Mouse (Mus musculus): Measurements from ENCODE around the gene Arih1.

Gene Arih1

GRCm38 (mm10) chr9:59486549-59487065, at the start of gene Arih1:
Gene Arih1, minus strand, starts transcription at chr9:59486618.
- DNase-seq (ENCODE audit: low read depth, low spot score): peak; percentile 98

GRCm38 (mm10) chr9:59533889-59534288, 47.5 kb upstream of the Arih1 start:
- no peak for DNase-seq (ENCODE audit: low read depth, low spot score)

DNA sequence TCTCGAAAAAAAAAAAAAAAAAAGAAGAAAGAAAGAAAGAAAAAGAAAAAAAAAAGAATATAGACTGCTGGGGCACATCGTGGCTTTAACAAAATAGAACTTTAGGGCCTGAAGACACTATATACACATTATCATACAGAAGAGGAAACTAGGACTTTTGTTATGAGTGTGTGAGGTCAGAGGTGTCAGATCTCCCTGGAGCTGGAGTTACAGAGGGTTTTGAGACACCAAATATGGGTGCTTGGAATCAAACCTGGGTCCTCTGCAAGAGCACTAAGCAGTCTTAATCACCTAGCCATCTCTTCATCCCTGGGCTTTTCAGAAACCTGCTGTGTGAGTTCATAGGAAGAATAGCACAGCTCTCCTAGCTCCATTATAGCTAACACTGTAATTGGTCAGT, 47.0 kb upstream of the Arih1 start:
- no peak for DNase-seq (ENCODE audit: low read depth, low spot score)

- DNase-seq (ENCODE audit: low read depth, low spot score): peak; percentile 70
Observed at GRCm38 (mm10) chr9:59531645-59532044, 45.2 kb upstream of the Arih1 start.

DNA sequence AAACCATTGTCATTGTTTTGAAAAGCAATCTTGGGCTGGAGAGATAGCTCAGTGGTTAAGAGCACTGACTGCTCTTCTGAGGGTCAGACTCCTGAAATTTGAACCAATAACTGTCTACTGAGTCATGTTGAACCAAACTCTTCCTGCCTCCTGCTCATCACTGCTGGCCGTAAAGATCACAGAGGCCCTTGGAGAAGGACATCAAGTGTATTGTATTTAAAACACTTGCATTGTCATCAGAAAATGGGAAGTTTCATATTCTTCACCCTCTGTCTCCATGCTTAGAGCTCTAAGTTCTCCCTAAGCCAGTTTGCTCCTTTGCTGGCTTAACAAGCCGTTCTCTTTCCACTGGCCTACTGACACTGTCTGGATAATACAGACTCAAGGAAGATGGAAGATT, 41.9 kb upstream of the Arih1 start:
- no peak for DNase-seq (ENCODE audit: low read depth, low spot score)

DNA sequence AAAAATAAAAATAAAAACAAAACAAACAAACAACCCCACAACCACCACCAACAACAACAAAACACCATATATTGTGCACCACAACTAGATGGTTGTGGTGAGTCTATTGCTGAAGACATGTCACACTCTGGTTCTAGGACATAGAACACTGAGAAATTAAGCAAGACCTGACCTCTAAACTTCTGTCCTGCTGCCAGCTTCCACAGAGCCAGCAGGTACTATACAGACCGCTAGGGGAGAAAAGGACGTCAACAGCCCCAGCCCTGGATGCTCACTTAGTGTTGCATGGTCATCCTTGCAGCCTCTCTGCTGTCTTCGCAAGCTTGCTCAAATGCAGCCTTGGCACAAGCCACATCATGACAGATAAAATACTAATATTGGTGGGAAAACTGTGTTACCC, 41.2 kb upstream of the Arih1 start:
- DNase-seq (ENCODE audit: low read depth, low spot score): no peak

DNA sequence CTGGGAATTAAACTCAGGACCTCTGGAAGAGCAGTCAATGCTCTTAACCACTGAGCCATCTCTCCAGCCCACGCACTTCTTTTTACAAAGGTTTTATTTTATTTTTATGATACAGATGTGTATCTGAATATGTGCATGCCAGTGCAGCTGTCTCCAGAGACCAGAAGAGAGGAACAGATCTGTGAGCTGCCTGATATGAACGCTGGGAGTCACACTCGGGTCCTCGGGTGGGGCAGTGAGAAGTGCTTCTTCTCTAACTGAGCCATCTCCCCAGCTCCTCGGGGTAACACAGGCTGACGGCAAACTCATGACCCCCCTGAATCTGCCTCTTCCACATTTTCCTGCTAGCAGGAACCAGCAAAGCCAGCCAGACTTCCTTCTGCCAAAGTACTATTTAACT, 40.3 kb upstream of the Arih1 start:
- DNase-seq (ENCODE audit: low read depth, low spot score): no peak

GRCm38 (mm10) chr9:59522906-59523305, 36.5 kb upstream of the Arih1 start:
- DNase-seq (ENCODE audit: low read depth, low spot score): no peak

DNA sequence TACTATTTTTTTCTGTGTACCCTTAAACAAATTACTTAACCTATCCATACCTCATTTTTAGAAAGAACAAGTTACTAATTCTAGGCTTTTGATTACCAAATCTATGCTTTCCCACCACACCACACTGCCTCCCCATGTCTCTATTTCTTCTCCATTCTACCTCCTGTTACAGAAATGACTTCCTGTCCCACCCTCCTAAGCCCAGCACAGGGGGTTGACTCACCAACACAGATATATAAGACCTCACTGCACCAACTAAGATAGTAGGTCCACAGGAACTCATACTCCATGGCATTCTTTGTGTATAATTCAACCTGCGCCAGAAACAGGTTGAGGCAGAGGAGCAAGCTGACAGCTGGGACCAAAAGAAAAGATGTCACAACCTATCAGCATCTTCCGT, 33.0 kb upstream of the Arih1 start:
- no peak for DNase-seq (ENCODE audit: low read depth, low spot score)

DNA sequence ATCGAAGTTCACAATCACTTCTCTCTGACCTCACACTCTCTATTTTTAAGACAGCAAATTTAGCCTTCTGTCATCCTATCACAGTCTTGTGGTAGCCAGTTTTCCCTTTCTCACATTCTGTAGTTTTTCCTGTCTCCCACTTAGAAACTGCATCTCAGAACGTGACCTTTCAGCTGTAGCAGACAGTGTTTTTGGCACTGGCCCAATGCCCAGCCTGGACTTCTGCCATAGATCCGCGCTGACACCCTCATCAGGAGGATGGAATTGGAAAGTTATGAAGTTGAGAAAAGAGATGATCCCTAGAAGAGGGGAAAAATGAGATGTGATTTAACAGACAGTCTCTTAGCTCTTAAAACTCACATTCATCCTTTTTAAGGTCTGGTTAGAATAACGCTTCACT, 32.6 kb upstream of the Arih1 start:
- DNase-seq (ENCODE audit: low read depth, low spot score): no peak

- DNase-seq (ENCODE audit: low read depth, low spot score): peak; percentile 38
Observed at GRCm38 (mm10) chr9:59517127-59517526, 30.7 kb upstream of the Arih1 start.

- DNase-seq (ENCODE audit: low read depth, low spot score): no peak
Observed at GRCm38 (mm10) chr9:59515069-59515468, 28.7 kb upstream of the Arih1 start.

DNA sequence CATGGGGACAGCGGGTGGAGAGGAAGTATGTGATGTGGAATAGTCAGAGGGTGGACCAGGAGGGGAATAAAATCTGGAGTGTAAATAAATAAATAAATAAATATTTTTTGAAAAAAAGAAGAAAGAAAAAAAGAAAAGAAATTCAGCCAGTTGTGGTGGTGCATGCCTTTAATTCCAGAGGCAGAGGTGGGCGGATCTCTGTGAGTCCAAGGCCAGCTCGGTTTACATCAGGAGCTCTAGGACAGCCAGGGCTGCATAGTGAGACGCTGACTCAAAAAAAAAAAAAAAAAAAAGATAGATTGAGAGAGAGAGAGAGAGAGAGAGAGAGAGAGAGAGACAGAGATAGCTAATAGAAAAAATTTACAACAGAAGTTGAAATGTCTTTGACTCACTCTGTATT, 26.0 kb upstream of the Arih1 start:
- no peak for DNase-seq (ENCODE audit: low read depth, low spot score)

DNA sequence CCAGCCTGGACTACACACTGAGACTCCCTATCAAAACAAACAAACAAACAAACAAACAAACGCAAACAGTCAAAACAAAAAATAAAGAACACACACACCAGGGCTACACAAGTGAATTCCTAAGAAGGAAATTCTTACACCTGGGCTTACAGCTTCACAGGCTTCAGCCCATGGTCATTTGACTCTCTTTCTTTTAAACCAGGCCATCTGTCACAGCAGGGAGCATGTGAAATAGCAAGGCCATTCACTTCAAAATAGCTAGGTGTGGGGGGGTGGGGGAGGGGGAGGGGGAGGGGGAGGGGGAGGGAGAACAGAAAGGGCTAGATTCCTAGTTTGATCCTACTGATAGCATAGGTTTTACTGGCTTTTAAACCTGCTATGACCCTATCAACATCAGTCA, 21.7 kb upstream of the Arih1 start:
- DNase-seq (ENCODE audit: low read depth, low spot score): peak; percentile 56

GRCm38 (mm10) chr9:59487331-59487730, 913 bp upstream of the Arih1 start:
- DNase-seq (ENCODE audit: low read depth, low spot score): no peak

- no peak for DNase-seq (ENCODE audit: low read depth, low spot score)
Observed at GRCm38 (mm10) chr9:59486076-59486518, 321 bp downstream of the Arih1 start.

DNA sequence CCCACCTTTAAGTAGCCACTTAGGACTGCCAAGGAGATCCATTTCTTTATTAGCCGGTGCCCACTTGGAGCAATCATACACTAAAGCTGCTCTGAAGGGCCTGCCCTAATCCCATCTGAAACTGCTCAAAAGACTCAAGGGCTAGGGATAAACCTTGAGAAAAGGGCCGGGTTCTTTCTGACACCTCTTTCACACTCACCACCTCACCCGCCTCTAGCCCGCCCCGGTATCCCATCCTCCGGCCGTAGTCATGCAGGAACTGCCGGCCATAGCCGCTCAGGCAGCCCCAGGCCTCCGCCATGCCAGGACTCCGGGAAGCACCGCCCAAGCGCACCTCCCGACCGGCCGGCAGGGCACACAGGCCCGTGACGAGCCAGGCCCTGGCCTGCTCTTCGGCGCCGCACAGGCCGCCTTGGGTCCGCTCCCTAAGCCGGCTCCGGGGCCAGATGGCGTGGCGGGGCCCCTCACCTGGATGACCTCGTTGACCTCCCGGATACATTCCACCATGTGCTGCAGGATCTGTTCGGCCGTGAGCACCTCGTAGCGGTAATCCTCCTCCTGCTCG, 825 bp downstream of the Arih1 start:
- peak; percentile 30 for DNase-seq (ENCODE audit: low read depth, low spot score)

DNA sequence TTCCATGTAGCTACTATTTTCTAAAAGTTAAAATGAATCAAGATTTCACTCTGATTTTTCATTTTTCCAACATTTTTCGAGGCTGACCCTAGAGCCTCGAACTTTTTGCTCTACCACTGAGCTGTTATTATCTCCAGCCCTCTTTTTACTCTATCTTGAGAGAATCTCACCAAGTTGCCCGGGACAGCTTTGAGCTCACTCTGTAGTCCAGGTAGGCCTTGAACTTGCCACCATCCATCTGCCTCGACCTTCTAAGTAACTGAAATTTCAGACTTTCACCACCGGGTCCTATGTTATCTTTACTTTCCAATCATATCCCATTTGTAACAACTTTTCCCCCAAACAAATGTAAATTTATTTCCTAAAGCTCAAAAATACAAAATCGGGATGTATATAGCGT, 1.7 kb downstream of the Arih1 start:
- DNase-seq (ENCODE audit: low read depth, low spot score): no peak

DNA sequence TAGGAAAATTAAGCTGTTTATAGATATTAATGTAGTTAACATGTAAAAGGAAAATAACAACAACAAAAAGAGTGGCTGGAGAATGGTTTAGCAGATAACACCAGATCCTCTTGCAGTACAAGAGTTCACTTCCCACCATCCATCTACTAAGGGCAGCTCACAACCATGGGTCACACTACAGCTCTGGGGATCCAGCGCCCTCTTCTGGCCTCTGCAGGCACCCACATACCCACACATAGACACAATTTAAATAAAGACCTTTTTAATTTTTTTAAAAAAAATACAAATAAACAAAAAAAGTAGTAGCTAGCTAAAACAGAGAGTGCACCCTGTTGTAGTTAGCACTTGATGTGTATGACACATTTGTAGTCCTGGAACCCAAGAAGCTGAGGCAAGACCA, 4.0 kb downstream of the Arih1 start:
- DNase-seq (ENCODE audit: low read depth, low spot score): peak; percentile 79

DNA sequence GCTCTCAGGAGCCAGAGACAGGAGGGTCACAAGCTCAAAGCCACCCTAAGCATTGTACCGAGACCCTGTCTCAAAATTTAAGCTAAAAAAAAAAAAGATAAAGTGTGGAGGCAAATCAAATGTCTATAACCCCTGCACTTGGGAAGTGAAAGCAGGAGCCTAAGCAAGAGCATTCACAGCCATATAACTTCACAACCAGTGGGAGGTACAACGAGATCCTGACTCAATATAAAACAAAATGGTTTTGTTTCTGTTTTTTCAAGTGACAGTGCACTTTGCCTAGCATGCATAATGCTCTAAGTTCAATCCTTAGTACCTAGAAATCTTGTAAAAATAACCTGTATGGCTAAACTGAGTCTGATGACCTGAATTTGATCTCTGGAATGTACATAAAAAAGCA, 9.8 kb downstream of the Arih1 start:
- no peak for DNase-seq (ENCODE audit: low read depth, low spot score)

- no peak for DNase-seq (ENCODE audit: low read depth, low spot score)
Observed at GRCm38 (mm10) chr9:59474838-59475237, 11.6 kb downstream of the Arih1 start.

DNA sequence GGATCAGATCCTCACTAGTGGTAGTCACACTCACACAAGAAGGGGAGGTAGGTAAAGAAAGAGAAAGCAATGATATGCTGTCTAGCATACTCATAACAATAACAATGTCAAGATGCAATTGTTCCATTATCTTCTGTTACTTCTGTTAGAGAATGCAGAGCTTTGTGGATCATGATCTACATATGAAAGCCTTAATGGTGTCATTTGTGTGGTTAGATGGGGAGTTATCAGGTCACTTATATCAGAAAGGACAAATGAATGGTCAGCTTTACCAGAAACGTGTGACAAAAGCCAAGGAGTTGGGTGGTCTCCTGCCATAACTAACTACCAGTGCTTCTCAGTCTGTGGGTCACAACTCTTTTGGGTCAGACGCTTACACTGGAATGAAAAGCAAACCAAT, 13.2 kb downstream of the Arih1 start:
- DNase-seq (ENCODE audit: low read depth, low spot score): peak; percentile 69

GRCm38 (mm10) chr9:59469446-59469845, 17.0 kb downstream of the Arih1 start:
- no peak for DNase-seq (ENCODE audit: low read depth, low spot score)

DNA sequence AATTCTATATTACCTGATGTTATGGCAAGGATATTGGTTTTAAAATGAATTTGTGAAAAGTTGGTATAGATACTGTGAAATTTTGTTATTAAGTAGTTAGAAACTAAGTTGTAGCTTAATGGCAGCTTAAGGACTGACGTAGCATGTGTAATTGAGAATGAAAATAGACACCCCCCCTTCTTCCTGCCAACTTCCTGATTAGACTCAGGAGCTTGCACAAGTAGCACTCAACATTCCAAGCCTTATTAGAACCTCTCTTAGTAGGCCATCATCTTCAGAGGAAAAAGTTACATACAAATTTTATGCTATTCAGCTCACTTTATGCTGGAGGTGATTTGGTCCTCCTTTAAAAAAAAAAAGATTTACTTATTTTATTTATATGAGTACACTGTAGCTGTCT, 22.1 kb downstream of the Arih1 start:
- no peak for DNase-seq (ENCODE audit: low read depth, low spot score)

All from ES-CJ7 (cell line).